Comparison of ENCODE assay signal across 8 mouse cellular contexts in genomic region chr5:137293282-137293681, GRCm38 (mm10). TPM values are rescaled to one million over a fixed set of nuclear protein-coding genes. Genes with fewer than 3 reads are reported as not detected.
DNase-seq lines count a peak whose midpoint lies in the region; ATAC-seq and TF ChIP-seq lines count a peak whose summit lies in the region.

No protein-coding gene starts in this region.

- peak overlapping the region; percentile 100 for H3K4me2 ChIP-seq in forebrain, embryonic 15.5 days (replicated peaks)

- peaks cover 95% of the 10 kb centered on the region for H3K4me1 ChIP-seq in G1E (ENCODE audit: insufficient read depth, low read depth, low read length)
- H3K4me1 ChIP-seq in forebrain, embryonic 15.5 days: peaks cover 32% of the 10 kb centered on the region

- H3K27me3 ChIP-seq in G1E (ENCODE audit: insufficient read depth, low read length): no peaks in the 10 kb centered on the region
- peaks cover 19% of the 10 kb centered on the region for H3K27me3 ChIP-seq in forebrain, embryonic 15.5 days

- H3K36me3 ChIP-seq in G1E (replicated peaks): peaks cover 55% of the 10 kb centered on the region
- peaks cover 33% of the 10 kb centered on the region for H3K36me3 ChIP-seq in forebrain, embryonic 15.5 days

- peak overlapping the region; percentile 89 for H3K27ac ChIP-seq in forebrain, embryonic 15.5 days (replicated peaks)

- TF ChIP-seq CTCF in G1E (IDR thresholded peaks at IDR 0.05; ENCODE audit: low read depth, low read length): no peak

- no peak for ATAC-seq in G1E (ENCODE audit: extremely low read depth, insufficient number of reproducible peaks, low FRiP score, poor library complexity, severe bottlenecking)
- ATAC-seq in forebrain, embryonic 15.5 days (replicated peaks): no peak

- WGBS in forebrain, embryonic 15.5 days: under 1% methylated on average over 15 of the region's 15 CpGs

- no peaks in the 10 kb centered on the region for H3K9me3 ChIP-seq in G1E (replicated peaks)
- no peaks in the 10 kb centered on the region for H3K9me3 ChIP-seq in forebrain, embryonic 15.5 days

- peak overlapping the region; percentile 82 for H3K9ac ChIP-seq in forebrain, embryonic 15.5 days (replicated peaks)

- peak; percentile 82 for DNase-seq in G1E (ENCODE audit: low spot score)
- peak; percentile 80 for DNase-seq in cerebellum, adult 11 months
- peak; percentile 75 for DNase-seq in heart, postnatal 4 days
- DNase-seq in layer of hippocampus, postnatal 10 days (ENCODE audit: low spot score in 2 of 2): peak; percentile 51 to 63
- peak; percentile 85 for DNase-seq in lung, postnatal 10 days
- DNase-seq in retina, embryonic 14.5 days (ENCODE audit: low spot score): peak; percentile 54
- DNase-seq in thymus, postnatal 36 days: peak; percentile 57 to 77

- H3K4me3 ChIP-seq in G1E (ENCODE audit: low read depth, low read length): peak overlapping the region; percentile 82
- peak overlapping the region; percentile 61 for H3K4me3 ChIP-seq in forebrain, embryonic 15.5 days

RNA-seq across cellular contexts. Expression of gene Ufsp1, which starts 1.1 kb away (rescaled TPM):
- total RNA-seq in G1E (2014; fragmentation: Nextera tagmentation): 17.9 and 24.7 TPM in 2 replicates
- 11.7 and 13.8 TPM in 2 replicates for total RNA-seq in G1E (2017)
- polyA plus RNA-seq in G1E (2012): 29.7 and 29.9 TPM in 2 replicates
- 8.4 and 9.4 TPM in 2 replicates for polyA plus RNA-seq in forebrain, embryonic 15.5 days (2015; fragmentation: Nextera tagmentation; extraction: Ambion mirVana)
- total RNA-seq in heart, postnatal 4 days (2021): 1 to 10 TPM; 7.5 to 8.0 TPM
- 10 to 100 TPM; 20.4 to 21.8 TPM for total RNA-seq in layer of hippocampus, postnatal 10 days (2021)

RNA-seq across cellular contexts. Expression of gene Ache, which starts 6.0 kb away (rescaled TPM):
- total RNA-seq in G1E (2014; fragmentation: Nextera tagmentation): 62.7 and 168 TPM in 2 replicates
- total RNA-seq in G1E (2017): 7.4 and 7.8 TPM in 2 replicates
- polyA plus RNA-seq in G1E (2012): 36.5 and 46.4 TPM in 2 replicates
- 7.7 and 11.2 TPM in 2 replicates for polyA plus RNA-seq in forebrain, embryonic 15.5 days (2015; fragmentation: Nextera tagmentation; extraction: Ambion mirVana)
- total RNA-seq in heart, postnatal 4 days (2021): 1 to 10 TPM; 3.9 to 4.3 TPM
- 10 to 100 TPM; 93.0 to 97.4 TPM for total RNA-seq in layer of hippocampus, postnatal 10 days (2021)

RNA-seq across cellular contexts. Expression of gene Srrt, which starts 14.2 kb away (rescaled TPM):
- total RNA-seq in G1E (2014; fragmentation: Nextera tagmentation) (167 and 243 TPM in 2 replicates), G1E (2017) (185 and 189 TPM in 2 replicates)
- polyA plus RNA-seq in G1E (2012): 329 and 331 TPM in 2 replicates
- 118 and 129 TPM in 2 replicates for polyA plus RNA-seq in forebrain, embryonic 15.5 days (2015; fragmentation: Nextera tagmentation; extraction: Ambion mirVana)
- 100 to 1,000 TPM; 108 to 119 TPM for total RNA-seq in heart, postnatal 4 days (2021)
- 100 to 1,000 TPM; 188 to 191 TPM for total RNA-seq in layer of hippocampus, postnatal 10 days (2021)

RNA-seq across cellular contexts. Expression of gene Trip6, which starts 20.9 kb away (rescaled TPM):
- total RNA-seq in G1E (2014; fragmentation: Nextera tagmentation): 21.7 and 25.5 TPM in 2 replicates
- 4.6 and 8.8 TPM in 2 replicates for total RNA-seq in G1E (2017)
- 57.8 and 77.7 TPM in 2 replicates for polyA plus RNA-seq in G1E (2012)
- 19.1 and 21.1 TPM in 2 replicates for polyA plus RNA-seq in forebrain, embryonic 15.5 days (2015; fragmentation: Nextera tagmentation; extraction: Ambion mirVana)
- 10 to 100 TPM; 32.5 to 36.0 TPM for total RNA-seq in heart, postnatal 4 days (2021)
- 1 to 10 TPM; 6.2 to 7.7 TPM for total RNA-seq in layer of hippocampus, postnatal 10 days (2021)

RNA-seq across cellular contexts. Expression of gene Slc12a9, which starts 40.1 kb away (rescaled TPM):
- total RNA-seq in G1E (2014; fragmentation: Nextera tagmentation) (5.9 and 8.1 TPM in 2 replicates), G1E (2017) (2.3 and 3.1 TPM in 2 replicates)
- polyA plus RNA-seq in G1E (2012): 4.1 and 5.3 TPM in 2 replicates
- 20.1 and 23.1 TPM in 2 replicates for polyA plus RNA-seq in forebrain, embryonic 15.5 days (2015; fragmentation: Nextera tagmentation; extraction: Ambion mirVana)
- 1 to 10 TPM; 5.0 to 5.5 TPM for total RNA-seq in heart, postnatal 4 days (2021)
- 10 to 100 TPM; 28.8 to 30.7 TPM for total RNA-seq in layer of hippocampus, postnatal 10 days (2021)
